Mouse (Mus musculus): ENCODE data around the gene Cacna1s. TPM values are rescaled to one million over a fixed set of nuclear protein-coding genes. Genes with fewer than 3 reads are reported as not detected.

Cacna1s gene
- polyA plus RNA-seq (2012; rRNA removed) = 1.3 and 2.5 TPM in 2 replicates

GRCm38 (mm10) chr1:136052547-136052946, at the start of gene Cacna1s:
Gene Cacna1s, plus strand, starts transcription at chr1:136052750.

GRCm38 (mm10) chr1:136006292-136006748, 46.2 kb upstream of the Cacna1s start, which contains the start of gene Igfn1:
Gene Igfn1, minus strand, starts transcription at chr1:136006342.

DNA sequence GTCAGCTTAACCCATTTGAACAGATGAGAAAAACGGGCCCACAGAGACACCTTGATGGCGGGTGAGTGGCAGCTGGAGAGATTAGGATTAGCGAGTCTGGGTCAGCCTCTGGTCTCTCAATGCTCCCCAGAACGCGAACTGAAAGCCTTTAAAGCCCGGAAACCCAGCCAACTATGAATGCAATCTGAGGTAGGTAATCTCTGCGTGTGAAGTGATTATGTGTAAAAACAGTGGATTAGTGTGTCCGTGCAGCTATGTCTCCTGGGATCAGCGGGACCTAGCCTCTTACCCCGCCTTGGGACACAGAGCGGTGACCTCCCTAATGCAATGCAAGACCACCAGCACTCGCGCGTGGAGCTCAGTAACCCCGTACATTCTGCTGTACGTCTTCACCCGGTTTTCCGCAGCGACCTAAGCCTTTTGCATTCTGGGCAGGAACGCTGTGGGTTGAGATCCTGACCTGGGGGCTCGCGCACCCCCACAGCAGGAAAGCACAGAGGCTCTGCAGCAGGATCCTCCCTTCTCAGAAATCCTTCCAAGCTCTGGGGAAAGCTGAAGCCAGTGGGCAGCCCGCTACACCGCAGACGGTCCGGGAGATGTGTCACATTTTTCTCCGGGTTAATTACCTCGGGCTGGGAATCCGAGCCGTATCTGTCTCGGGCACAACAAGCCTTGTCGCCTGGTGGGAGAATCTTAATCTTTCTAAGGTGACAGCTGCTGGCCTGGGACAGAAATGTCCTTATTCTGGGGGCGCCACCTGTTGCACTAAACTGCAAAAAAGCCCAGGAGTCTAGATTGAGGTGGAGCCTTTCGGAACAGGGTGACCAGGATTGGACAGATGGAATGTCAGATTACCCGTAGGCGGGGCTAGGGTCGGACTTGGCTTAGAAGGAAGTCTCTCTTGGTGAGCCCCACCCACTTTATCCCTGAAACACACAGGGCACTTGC, 45.1 kb upstream of the Cacna1s start, which contains the start of gene Tmem9:
Tmem9 (plus strand) TSS at position 940 of the 948 bp plus-strand sequence.

GRCm38 (mm10) chr1:136050312-136051012, 2.1 kb upstream of the Cacna1s start, which contains the start of gene Ascl5:
Gene Ascl5, plus strand, starts transcription at chr1:136050804.

GRCm38 (mm10) chr1:136130951-136131558, 78.5 kb downstream of the Cacna1s start, which contains the start of gene Kif21b:
Gene Kif21b, plus strand, starts transcription at chr1:136131389.

Other genes starting within 250 kb of the Cacna1s start
- 140 and 153 TPM in 2 replicates for gene Lad1, start 234.2 kb upstream of the Cacna1s start, polyA plus RNA-seq (2012; rRNA removed)
- 0.26 and 0.76 TPM in 2 replicates for gene Tnnt2, start 216.4 kb upstream of the Cacna1s start, polyA plus RNA-seq (2012; rRNA removed)
- gene Pkp1, start 133.5 kb upstream of the Cacna1s start, polyA plus RNA-seq (2012; rRNA removed) = 44.0 and 45.5 TPM in 2 replicates
- gene Igfn1, start 46.4 kb upstream of the Cacna1s start, polyA plus RNA-seq (2012; rRNA removed) = 0.11 and 0.15 TPM in 2 replicates
- 38.3 and 39.9 TPM in 2 replicates for gene Tmem9, start 44.6 kb upstream of the Cacna1s start, polyA plus RNA-seq (2012; rRNA removed)
- not detected in 2 replicates for gene Ascl5, start 1.9 kb upstream of the Cacna1s start, polyA plus RNA-seq (2012; rRNA removed)
- 2.4 and 2.6 TPM in 2 replicates for gene Kif21b, start 78.6 kb downstream of the Cacna1s start, polyA plus RNA-seq (2012; rRNA removed)
- gene Mroh3, start 160.1 kb downstream of the Cacna1s start, polyA plus RNA-seq (2012; rRNA removed) = 1.6 and 2.6 TPM in 2 replicates
- 54.0 and 55.3 TPM in 2 replicates for gene Inava, start 181.5 kb downstream of the Cacna1s start, polyA plus RNA-seq (2012; rRNA removed)
- gene Gpr25, start 208.1 kb downstream of the Cacna1s start, polyA plus RNA-seq (2012; rRNA removed) = 0.13 and 0.75 TPM in 2 replicates